Mouse (Mus musculus): Measurements from ENCODE around the gene Dnmbp.

- TF ChIP-seq CTCF (IDR thresholded peaks at IDR 0.05; ENCODE audit: low read depth) (no peak), EP300 (optimal IDR thresholded peaks at IDR 0.05) (no peak)
Observed at GRCm38 (mm10) chr19:43797216-43797615, 142.8 kb downstream of the Dnmbp start.
